Mouse (Mus musculus): ENCODE data around the gene Smarcb1.

GRCm38 (mm10) chr10:75915557-75915956 lies 5.9 kb downstream of the Smarcb1 start:
- TF ChIP-seq CTCF (IDR thresholded peaks at IDR 0.05; ENCODE audit: borderline replicate concordance, insufficient read depth, low read depth, low read length): no peak
- no peak for TF ChIP-seq POLR2A (IDR thresholded peaks at IDR 0.05; ENCODE audit: borderline replicate concordance, insufficient read depth, low read length)

Measured in cerebellum, adult 2 months (tissue).